Mouse (Mus musculus): ENCODE results near the gene Ugt2a2.
"Not testable (repeated sequence)": the region's sequence is repeated elsewhere in the genome, so short reads cannot be mapped to it uniquely, and the experiment has no call there.

Gene Ugt2a2

GRCm38 (mm10) chr5:87482160-87482559, at the start of gene Ugt2a2:
Gene Ugt2a2 (minus strand): TSS chr5:87482260.
- DNase-seq (ENCODE audit: low spot score in 2 of 2) = no peak

GRCm38 (mm10) chr5:87523561-87523960, 41.5 kb upstream of the Ugt2a2 start:
- not testable (repeated sequence) for DNase-seq (ENCODE audit: low spot score in 2 of 2)

- DNase-seq (ENCODE audit: low spot score in 2 of 2) = no peak
These were observed 23.9 kb upstream of the Ugt2a2 start for GRCm38 (mm10) chr5:87505776-87506458.

- DNase-seq (ENCODE audit: low spot score in 2 of 2) = no peak
These were observed 20.6 kb upstream of the Ugt2a2 start for GRCm38 (mm10) chr5:87502687-87503086.

GRCm38 (mm10) chr5:87499341-87499740, 17.3 kb upstream of the Ugt2a2 start:
- no peak for DNase-seq (ENCODE audit: low spot score in 2 of 2)

GRCm38 (mm10) chr5:87498936-87499335, 16.9 kb upstream of the Ugt2a2 start:
- no peak for DNase-seq (ENCODE audit: low spot score in 2 of 2)

- no peak for DNase-seq (ENCODE audit: low spot score in 2 of 2)
These were observed 8.7 kb upstream of the Ugt2a2 start, which contains the start of gene Ugt2a1 for GRCm38 (mm10) chr5:87490771-87491170. Gene Ugt2a1 (minus strand): TSS chr5:87490871.

- DNase-seq (ENCODE audit: low spot score in 2 of 2) = not testable (repeated sequence)
These were observed 4.6 kb upstream of the Ugt2a2 start, which contains the start of gene Gm43638 for GRCm38 (mm10) chr5:87486706-87487105. Gene Gm43638 (minus strand): TSS chr5:87486806.

- DNase-seq (ENCODE audit: low spot score in 2 of 2) = no peak
These were observed 23.2 kb downstream of the Ugt2a2 start for GRCm38 (mm10) chr5:87458810-87459209.

- DNase-seq (ENCODE audit: low spot score in 2 of 2) = no peak
These were observed 24.4 kb downstream of the Ugt2a2 start for GRCm38 (mm10) chr5:87457701-87458100.

- DNase-seq (ENCODE audit: low spot score in 2 of 2) = no peak
These were observed 25.7 kb downstream of the Ugt2a2 start for GRCm38 (mm10) chr5:87456216-87456850.

GRCm38 (mm10) chr5:87455519-87455918, 26.5 kb downstream of the Ugt2a2 start:
- no peak for DNase-seq (ENCODE audit: low spot score in 2 of 2)

GRCm38 (mm10) chr5:87452514-87452913, 29.5 kb downstream of the Ugt2a2 start:
- DNase-seq (ENCODE audit: low spot score in 2 of 2) = not testable (repeated sequence)

GRCm38 (mm10) chr5:87436264-87436663, 45.8 kb downstream of the Ugt2a2 start:
- DNase-seq (ENCODE audit: low spot score in 2 of 2) = peak; percentile 1 to 29

- DNase-seq (ENCODE audit: low spot score in 2 of 2) = no peak
These were observed 56.4 kb downstream of the Ugt2a2 start for GRCm38 (mm10) chr5:87425676-87426075.

GRCm38 (mm10) chr5:87424041-87424440, 58.0 kb downstream of the Ugt2a2 start, which contains the start of gene Ugt2b38:
Gene Ugt2b38 (minus strand): TSS chr5:87424203.
- DNase-seq (ENCODE audit: low spot score in 2 of 2) = not testable (repeated sequence)

All from frontal cortex, postnatal 36 days (tissue).